Mouse (Mus musculus) liver, postnatal 0 days (tissue): ENCODE data around the gene Rgs12. TPM values are rescaled to one million over a fixed set of nuclear protein-coding genes. Genes with fewer than 3 reads are reported as not detected.

Experiments
- ATAC-seq: fragments of 200-750 bp; cut with Nextera tagmentation; 2 replicates; pipeline ENCODE4 v1.8.0; 2017; ENCODE audit warnings: mild to moderate bottlenecking, moderate library complexity
- DNase-seq: peaks from one replicate; pipeline ENCODE4 v3.0.0-alpha.2; 2016
- H3K27ac ChIP-seq: fragments of 300-500 bp; sonication (generic); 2 replicates; pipeline ENCODE4 v1.5.1; 2014; ENCODE audit warnings: antibody characterized with exemption, moderate library complexity, mild to moderate bottlenecking, low read depth
- H3K27me3 ChIP-seq: fragments of 300-500 bp; sonication (generic); 2 replicates; pipeline ENCODE4 v1.6.1; 2014; ENCODE audit warnings: low read length, control low read depth, mixed read lengths; ENCODE audit not compliant: insufficient read depth
- H3K36me3 ChIP-seq: fragments of 300-500 bp; sonication (generic); replicated peaks from 2 replicates; pipeline ENCODE4 v1.6.1; 2014; ENCODE audit warnings: mild to moderate bottlenecking, control low read depth, low read length, moderate library complexity, mixed read lengths; ENCODE audit not compliant: insufficient read depth
- H3K4me1 ChIP-seq: fragments of 300-500 bp; sonication (generic); 2 replicates; pipeline ENCODE4 v1.6.1; 2014; ENCODE audit warnings: antibody characterized with exemption, mild to moderate bottlenecking, control low read depth; ENCODE audit not compliant: insufficient read depth
- H3K4me2 ChIP-seq: fragments of 300-500 bp; sonication (generic); 2 replicates; pipeline ENCODE4 v1.6.1; 2014; ENCODE audit warnings: low read depth, mild to moderate bottlenecking, low read length, moderate library complexity, mixed read lengths
- H3K4me3 ChIP-seq: fragments of 300-500 bp; sonication (generic); 2 replicates; pipeline ENCODE4 v1.5.1; 2014; ENCODE audit warnings: low read depth, low read length
- H3K9ac ChIP-seq: fragments of 300-500 bp; sonication (generic); replicated peaks from 2 replicates; pipeline ENCODE4 v1.6.1; 2014; ENCODE audit warnings: mild to moderate bottlenecking, moderate library complexity
- H3K9me3 ChIP-seq: fragments of 300-500 bp; sonication (generic); 2 replicates; pipeline ENCODE4 v1.6.1; 2016; ENCODE audit warnings: mild to moderate bottlenecking, control low read depth, low read length, mixed read lengths
- CTCF ChIP-seq: sonication (generic); IDR thresholded peaks from 2 replicates; pipeline ENCODE4 v1.5.1; 2016; ENCODE audit warnings: antibody characterized with exemption, low read depth
- EP300 ChIP-seq: IDR thresholded peaks from 2 replicates; pipeline ENCODE4 v1.6.1; 2016; ENCODE audit warnings: antibody characterized with exemption, low read depth, mild to moderate bottlenecking
- WGBS: fragments of 180-500 bp; shearing (Covaris S2); extraction: QIAGEN DNeasy Blood & Tissue Kit; methylation state at CpG from one replicate; pipeline ENCODE4 v1.1.7; 2014; ENCODE audit not compliant: insufficient replicate concordance; 5-methylcytosine and 5-hydroxymethylcytosine counted together
- polyA plus RNA-seq: library from polyadenylated mRNA; unstranded; fragments of >200 nt; fragmentation: Nextera tagmentation; extraction: Ambion mirVana; gene quantifications from 2 replicates; pipeline ENCODE4 v1.2.1, GENCODE M21; 2015

Rgs12 gene
- polyA plus RNA-seq, 1 experiment from 2014 or later, result 7.3 TPM

GRCm38 (mm10) chr5:34984933-34985332, 35.7 kb downstream of the Rgs12 start:
- Histone ChIP-seq H3K4me1 (peaks cover 6% of the 10 kb centered on the region; the same call in 1 of the 2 replicates), H3K27ac (no peak overlapping the region), H3K36me3 (peaks cover 9% of the 10 kb centered on the region; the same call in 1 of the 2 replicates)

GRCm38 (mm10) chr5:34985867-34986266, 36.6 kb downstream of the Rgs12 start:
- H3K9ac ChIP-seq, result no peak overlapping the region
- ATAC-seq (peak; percentile 74), DNase-seq (peak; percentile 90)
- H3K4me2 ChIP-seq, result no peak overlapping the region
- WGBS, result 33% methylated on average over 2 of the region's 2 CpGs
- H3K9me3 ChIP-seq, result no peaks in the 10 kb centered on the region
- H3K27me3 ChIP-seq, result no peaks in the 10 kb centered on the region
- TF ChIP-seq CTCF (peak; percentile 92), EP300 (no peak)
- H3K4me1 ChIP-seq, result peaks cover 6% of the 10 kb centered on the region; the same call in 1 of the 2 replicates
- H3K4me3 ChIP-seq, result no peak overlapping the region
- no peak overlapping the region for H3K27ac ChIP-seq
- H3K36me3 ChIP-seq, result peaks cover 9% of the 10 kb centered on the region; the same call in 1 of the 2 replicates

More at GRCm38 (mm10) chr5:34984933-34985332, 35.7 kb downstream of the Rgs12 start:
- no peak for TF ChIP-seq EP300
- no peak for TF ChIP-seq CTCF
- WGBS, result 69% methylated on average over 2 of the region's 2 CpGs
- Histone ChIP-seq H3K9me3 (no peaks in the 10 kb centered on the region), H3K27me3 (no peaks in the 10 kb centered on the region), H3K4me3 (no peak overlapping the region), H3K9ac (no peak overlapping the region), H3K4me2 (no peak overlapping the region)
- DNase-seq (no peak), ATAC-seq (no peak)

- H3K36me3 ChIP-seq, result peaks cover 6% of the 10 kb centered on the region; the same call in 1 of the 2 replicates
- peak; percentile 58 for ATAC-seq
- DNase-seq, result no peak
- no peaks in the 10 kb centered on the region for H3K9me3 ChIP-seq
- no peak overlapping the region for H3K4me3 ChIP-seq
- H3K27me3 ChIP-seq, result no peaks in the 10 kb centered on the region
- peaks cover 6% of the 10 kb centered on the region; the same call in 1 of the 2 replicates for H3K4me1 ChIP-seq
- no peak for TF ChIP-seq CTCF
- WGBS, result 48% methylated on average over 2 of the region's 2 CpGs
- H3K9ac ChIP-seq, result no peak overlapping the region
- H3K27ac ChIP-seq, result 0 out of 2 replicates have a peak overlapping the region, but pooled peaks have one; percentile 39
- no peak overlapping the region for H3K4me2 ChIP-seq
These were observed 38.2 kb downstream of the Rgs12 start for GRCm38 (mm10) chr5:34987396-34987795.

GRCm38 (mm10) chr5:34988690-34989089, 39.4 kb downstream of the Rgs12 start:
- Histone ChIP-seq H3K9ac (no peak overlapping the region), H3K27me3 (no peaks in the 10 kb centered on the region), H3K4me1 (peaks cover 6% of the 10 kb centered on the region; the same call in 1 of the 2 replicates), H3K4me2 (no peak overlapping the region), H3K36me3 (peaks cover 3% of the 10 kb centered on the region; the same call in 1 of the 2 replicates), H3K9me3 (no peaks in the 10 kb centered on the region), H3K4me3 (no peak overlapping the region), H3K27ac (no peak overlapping the region)
- ATAC-seq (no peak), DNase-seq (no peak)
- 88% methylated on average over 5 of the region's 5 CpGs for WGBS
- TF ChIP-seq EP300, result no peak
- no peak for TF ChIP-seq CTCF

GRCm38 (mm10) chr5:34989321-34989772, 40.1 kb downstream of the Rgs12 start:
- Histone ChIP-seq H3K9me3 (no peaks in the 10 kb centered on the region), H3K9ac (no peak overlapping the region), H3K4me2 (no peak overlapping the region), H3K4me3 (no peak overlapping the region), H3K36me3 (no peaks in the 10 kb centered on the region), H3K27me3 (no peaks in the 10 kb centered on the region), H3K4me1 (peaks cover 6% of the 10 kb centered on the region; the same call in 1 of the 2 replicates), H3K27ac (no peak overlapping the region)
- ATAC-seq (no peak), DNase-seq (no peak)
- TF ChIP-seq CTCF (no peak), EP300 (no peak)
- 64% methylated on average over 12 of the region's 12 CpGs for WGBS

- H3K4me1 ChIP-seq, result peaks cover 4% of the 10 kb centered on the region
- DNase-seq (no peak), ATAC-seq (no peak)
- no peak overlapping the region for H3K9ac ChIP-seq
- TF ChIP-seq EP300, result no peak
- TF ChIP-seq CTCF, result no peak
- H3K27me3 ChIP-seq, result no peaks in the 10 kb centered on the region
- H3K36me3 ChIP-seq, result peaks cover 2% of the 10 kb centered on the region; the same call in 1 of the 2 replicates
- H3K4me3 ChIP-seq, result no peak overlapping the region
- H3K4me2 ChIP-seq, result no peak overlapping the region
- WGBS, result 58% methylated on average over 3 of the region's 3 CpGs
- H3K9me3 ChIP-seq, result no peaks in the 10 kb centered on the region
- no peak overlapping the region for H3K27ac ChIP-seq
These were observed 49.5 kb downstream of the Rgs12 start for GRCm38 (mm10) chr5:34998754-34999153.

GRCm38 (mm10) chr5:34999281-34999680, 50.0 kb downstream of the Rgs12 start:
- WGBS, result 86% methylated on average over 6 of the region's 6 CpGs

More at GRCm38 (mm10) chr5:34999281-34999680, 50.0 kb downstream of the Rgs12 start:
- DNase-seq (no peak), ATAC-seq (no peak)
- H3K36me3 ChIP-seq, result peaks cover 2% of the 10 kb centered on the region; the same call in 1 of the 2 replicates
- H3K9ac ChIP-seq, result no peak overlapping the region
- no peaks in the 10 kb centered on the region for H3K9me3 ChIP-seq
- H3K4me3 ChIP-seq, result no peak overlapping the region
- no peak overlapping the region for H3K27ac ChIP-seq
- H3K4me1 ChIP-seq, result peaks cover 4% of the 10 kb centered on the region
- no peak overlapping the region for H3K4me2 ChIP-seq
- no peaks in the 10 kb centered on the region for H3K27me3 ChIP-seq
- TF ChIP-seq EP300 (no peak), CTCF (no peak)
